Mouse (Mus musculus) heart, postnatal 0 days (tissue): ENCODE results near the gene Emcn. TPM values are rescaled to one million over a fixed set of nuclear protein-coding genes. Genes with fewer than 3 reads are reported as not detected.

Experiments used
- ATAC-seq: fragments of 200-750 bp; cut with Nextera tagmentation; 2 replicates; pipeline ENCODE4 v1.8.0; 2017; ENCODE audit warnings: low read depth, moderate number of reproducible peaks, moderate library complexity; ENCODE audit not compliant: insufficient read depth
- DNase-seq: peaks from one replicate; pipeline ENCODE4 v3.0.0-alpha.2; 2016; ENCODE audit warnings: low spot score
- H3K27ac ChIP-seq: fragments of 300-500 bp; sonication (generic); 2 replicates; pipeline ENCODE4 v1.5.1; 2014; ENCODE audit warnings: low read depth, mild to moderate bottlenecking
- H3K27me3 ChIP-seq: fragments of 300-500 bp; sonication (generic); 2 replicates; pipeline ENCODE4 v1.6.1; 2014; ENCODE audit warnings: low read length, mixed read lengths; ENCODE audit not compliant: control insufficient read depth, insufficient read depth
- H3K36me3 ChIP-seq: fragments of 300-500 bp; sonication (generic); replicated peaks from 2 replicates; pipeline ENCODE4 v1.6.1; 2014; ENCODE audit warnings: low read length, mixed read lengths; ENCODE audit not compliant: control insufficient read depth, insufficient read depth
- H3K4me1 ChIP-seq: fragments of 300-500 bp; sonication (generic); 2 replicates; pipeline ENCODE4 v1.6.1; 2014; ENCODE audit warnings: antibody characterized with exemption; ENCODE audit not compliant: control insufficient read depth, insufficient read depth
- H3K4me2 ChIP-seq: fragments of 300-500 bp; sonication (generic); 2 replicates; pipeline ENCODE4 v1.6.1; 2014; ENCODE audit warnings: low read depth, mild to moderate bottlenecking, low read length, moderate library complexity
- H3K4me3 ChIP-seq: fragments of 300-500 bp; sonication (generic); 2 replicates; pipeline ENCODE4 v1.5.1; 2014; ENCODE audit warnings: low read depth, low read length
- H3K9ac ChIP-seq: fragments of 300-500 bp; sonication (generic); replicated peaks from 2 replicates; pipeline ENCODE4 v1.6.1; 2014; ENCODE audit warnings: low read depth, low read length, mixed read lengths
- H3K9me3 ChIP-seq: fragments of 300-500 bp; sonication (generic); replicated peaks from 2 replicates; pipeline ENCODE4 v1.6.1; 2016; ENCODE audit warnings: low read length; ENCODE audit not compliant: control insufficient read depth
- CTCF ChIP-seq: IDR thresholded peaks from 2 replicates; pipeline ENCODE4 v1.5.1; 2016; ENCODE audit warnings: antibody characterized with exemption, control low read depth, low read depth
- EP300 ChIP-seq: IDR thresholded peaks from 2 replicates; pipeline ENCODE4 v1.6.1; 2016; ENCODE audit warnings: antibody characterized with exemption, low read depth
- WGBS: fragments of 180-500 bp; shearing (Covaris S2); extraction: QIAGEN DNeasy Blood & Tissue Kit; methylation state at CpG from one replicate; pipeline ENCODE4 v1.1.7; 2014; 5-methylcytosine and 5-hydroxymethylcytosine counted together
- polyA plus RNA-seq: library from polyadenylated mRNA; unstranded; fragments of >200 nt; fragmentation: Nextera tagmentation; extraction: Ambion mirVana; gene quantifications from 2 replicates; pipeline ENCODE4 v1.2.1, GENCODE M21; 2015
- total RNA-seq: library from RNA; depleted of rRNA; stranded (reverse); fragments of >200 nt; gene quantifications from 2 replicates; pipeline ENCODE4 v1.2.3, GENCODE M21; 2014; ENCODE audit warnings: low replicate concordance

The Emcn gene
- total and polyA plus RNA-seq, 2 experiments from 2014 or later = 54.5 to 66.8 TPM

- H3K36me3 ChIP-seq = no peaks in the 10 kb centered on the region
Observed at GRCm38 (mm10) chr3:137309959-137310358, 30.9 kb upstream of the Emcn start.

GRCm38 (mm10) chr3:137312540-137312939 lies 28.3 kb upstream of the Emcn start:
- Histone ChIP-seq H3K36me3 (no peaks in the 10 kb centered on the region), H3K27ac (no peak overlapping the region), H3K27me3 (no peaks in the 10 kb centered on the region), H3K4me2 (no peak overlapping the region), H3K4me3 (no peak overlapping the region), H3K4me1 (no peaks in the 10 kb centered on the region), H3K9me3 (no peaks in the 10 kb centered on the region), H3K9ac (no peak overlapping the region)
- DNase-seq = no peak
- TF ChIP-seq CTCF = no peak
- TF ChIP-seq EP300 = no peak
- WGBS = 65% methylated on average over 3 of the region's 3 CpGs
- ATAC-seq = no peak

More at GRCm38 (mm10) chr3:137309959-137310358, 30.9 kb upstream of the Emcn start:
- Histone ChIP-seq H3K4me2 (no peak overlapping the region), H3K27me3 (no peaks in the 10 kb centered on the region), H3K4me1 (no peaks in the 10 kb centered on the region), H3K9me3 (no peaks in the 10 kb centered on the region), H3K27ac (no peak overlapping the region), H3K9ac (no peak overlapping the region), H3K4me3 (no peak overlapping the region)
- DNase-seq (no peak), ATAC-seq (no peak)
- no peak for TF ChIP-seq CTCF
- no peak for TF ChIP-seq EP300

GRCm38 (mm10) chr3:137313775-137314362 lies 27.0 kb upstream of the Emcn start:
- no peak overlapping the region for H3K9ac ChIP-seq
- no peak overlapping the region for H3K27ac ChIP-seq
- H3K4me3 ChIP-seq = no peak overlapping the region
- TF ChIP-seq CTCF (no peak), EP300 (no peak)
- H3K9me3 ChIP-seq = no peaks in the 10 kb centered on the region
- no peak overlapping the region for H3K4me2 ChIP-seq
- no peak for ATAC-seq
- no peaks in the 10 kb centered on the region for H3K27me3 ChIP-seq
- DNase-seq = no peak
- no peaks in the 10 kb centered on the region for H3K36me3 ChIP-seq
- 81% methylated on average over 2 of the region's 2 CpGs for WGBS
- H3K4me1 ChIP-seq = no peaks in the 10 kb centered on the region

- ATAC-seq (no peak), DNase-seq (no peak)
- 93% methylated on average over 2 of the region's 2 CpGs for WGBS
Observed at GRCm38 (mm10) chr3:137318371-137318770, 22.5 kb upstream of the Emcn start.

GRCm38 (mm10) chr3:137319950-137320349 lies 20.9 kb upstream of the Emcn start:
- ATAC-seq (no peak), DNase-seq (no peak)
- H3K27ac ChIP-seq = no peak overlapping the region
- TF ChIP-seq CTCF = no peak
- no peak for TF ChIP-seq EP300
- H3K4me2 ChIP-seq = no peak overlapping the region
- WGBS = 45% methylated on average over 1 of the region's 1 CpGs
- no peak overlapping the region for H3K9ac ChIP-seq
- H3K27me3 ChIP-seq = no peaks in the 10 kb centered on the region
- H3K4me3 ChIP-seq = no peak overlapping the region
- no peaks in the 10 kb centered on the region for H3K36me3 ChIP-seq
- no peaks in the 10 kb centered on the region for H3K4me1 ChIP-seq
- no peaks in the 10 kb centered on the region for H3K9me3 ChIP-seq

More at GRCm38 (mm10) chr3:137318371-137318770, 22.5 kb upstream of the Emcn start:
- Histone ChIP-seq H3K27me3 (no peaks in the 10 kb centered on the region), H3K27ac (no peak overlapping the region), H3K4me2 (no peak overlapping the region), H3K9ac (no peak overlapping the region), H3K9me3 (no peaks in the 10 kb centered on the region), H3K4me1 (no peaks in the 10 kb centered on the region), H3K4me3 (no peak overlapping the region), H3K36me3 (no peaks in the 10 kb centered on the region)
- TF ChIP-seq EP300 (no peak), CTCF (no peak)

- H3K27ac ChIP-seq = no peak overlapping the region
- DNase-seq (peak; percentile 35), ATAC-seq (peak; percentile 39)
- H3K9me3 ChIP-seq = no peaks in the 10 kb centered on the region
- peak overlapping the region; percentile 24; the same call in 1 of the 2 replicates for H3K4me2 ChIP-seq
- H3K36me3 ChIP-seq = no peaks in the 10 kb centered on the region
- H3K4me1 ChIP-seq = no peaks in the 10 kb centered on the region
- H3K27me3 ChIP-seq = no peaks in the 10 kb centered on the region
- H3K9ac ChIP-seq = no peak overlapping the region
- no peak overlapping the region for H3K4me3 ChIP-seq
- WGBS = 43% methylated on average over 12 of the region's 12 CpGs
- TF ChIP-seq CTCF (no peak), EP300 (peak; percentile 78; the same call in 1 of the 2 replicates)
Observed at GRCm38 (mm10) chr3:137322304-137322703, 18.6 kb upstream of the Emcn start.
